Mouse (Mus musculus) inflammation-experienced regulatory T-cells, adult 16 weeks (primary cell): ENCODE results near the gene Actl10. TPM values are rescaled to one million over a fixed set of nuclear protein-coding genes. Genes with fewer than 3 reads are reported as not detected.

Experiments
- polyA plus RNA-seq: library from polyadenylated mRNA; unstranded; fragments of 100-300 nt; shearing (Covaris generic); gene quantifications from one replicate; pipeline ENCODE4 v1.2.1, GENCODE M21; 2017

Actl10 gene
- polyA plus RNA-seq = not detected

GRCm38 (mm10) chr2:154551476-154551875 is at the start of gene Actl10:
Gene Actl10, plus strand, starts transcription at chr2:154551776.

GRCm38 (mm10) chr2:154546711-154547110 is 4.9 kb upstream of the Actl10 start, which contains the start of gene 1700003F12Rik:
Gene 1700003F12Rik, plus strand, starts transcription at chr2:154547085.

DNA sequence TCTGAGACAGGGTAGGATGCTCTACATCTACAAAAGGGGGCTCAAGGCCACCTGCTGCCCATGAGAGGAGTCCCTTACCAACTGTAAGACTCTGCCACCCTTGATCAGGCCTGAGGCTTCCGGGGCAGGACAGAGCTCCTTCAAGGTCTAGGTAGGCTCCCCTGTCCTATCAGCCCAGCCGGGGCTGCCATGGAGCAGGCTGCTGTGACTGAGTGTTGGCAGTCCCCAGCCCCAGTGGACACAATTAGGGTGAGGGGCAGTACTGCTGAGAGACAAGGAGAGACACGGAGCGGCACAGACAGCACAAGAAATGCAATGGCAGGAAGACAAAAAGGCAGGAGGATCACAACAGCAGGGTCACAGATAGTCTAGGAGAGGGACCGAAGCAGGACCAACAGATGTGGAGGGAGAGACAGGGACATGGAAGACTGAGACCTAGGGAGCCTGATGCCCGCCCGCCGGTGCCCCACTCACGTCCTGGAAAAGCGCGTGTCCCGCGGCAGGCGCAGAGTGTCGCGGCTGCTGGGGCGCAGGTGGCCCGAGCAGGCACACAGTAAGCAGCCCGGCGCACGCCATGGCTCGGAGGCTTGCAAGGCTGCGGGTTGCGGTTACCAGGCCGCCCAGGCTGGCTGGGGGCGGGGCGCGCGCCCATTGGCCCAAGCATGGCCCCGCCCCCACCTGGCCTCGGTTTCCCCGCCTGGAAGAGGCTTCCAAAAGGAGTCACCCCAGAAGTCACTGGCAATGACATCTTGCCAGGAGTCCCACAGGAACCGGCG is 6.9 kb downstream of the Actl10 start, which contains the start of gene Necab3:
Necab3 (minus strand) TSS at position 627 of the 776 bp plus-strand sequence.

GRCm38 (mm10) chr2:154569836-154570286 is 18.3 kb downstream of the Actl10 start, which contains the start of gene E2f1:
Gene E2f1, minus strand, starts transcription at chr2:154569892.

Other genes with a start within 250 kb of the Actl10 start
- gene Bpifb9b, start 244.5 kb upstream of the Actl10 start, polyA plus RNA-seq = not detected
- gene Cdk5rap1, start 178.8 kb upstream of the Actl10 start, polyA plus RNA-seq = 24.2 TPM
- gene Snta1, start 143.7 kb upstream of the Actl10 start, polyA plus RNA-seq = not detected
- 15.3 TPM for gene Cbfa2t2, start 115.3 kb upstream of the Actl10 start, polyA plus RNA-seq
- not detected for gene 1700003F12Rik, start 4.7 kb upstream of the Actl10 start, polyA plus RNA-seq
- gene Necab3, start 7.1 kb downstream of the Actl10 start, polyA plus RNA-seq = not detected
- gene E2f1, start 18.1 kb downstream of the Actl10 start, polyA plus RNA-seq = 0.80 TPM
- gene Pxmp4, start 51.9 kb downstream of the Actl10 start, polyA plus RNA-seq = 24.1 TPM
- 0.74 TPM for gene Zfp341, start 61.5 kb downstream of the Actl10 start, polyA plus RNA-seq
- gene 4930519P11Rik, start 61.7 kb downstream of the Actl10 start, polyA plus RNA-seq = not detected
- gene Chmp4b, start 99.9 kb downstream of the Actl10 start, polyA plus RNA-seq = 5.5 TPM
- gene Gm14214, start 218.3 kb downstream of the Actl10 start, polyA plus RNA-seq = not detected
- gene Raly, start 239.3 kb downstream of the Actl10 start, polyA plus RNA-seq = 22.2 TPM
- gene a, start 239.6 kb downstream of the Actl10 start, polyA plus RNA-seq = not detected